Mouse (Mus musculus): ENCODE data around the gene Rgs6. TPM values are rescaled to one million over a fixed set of nuclear protein-coding genes. Genes with fewer than 3 reads are reported as not detected.

Gene Rgs6
- polyA plus RNA-seq, 1 experiment from 2014 or later, result 4.5 TPM

DNA sequence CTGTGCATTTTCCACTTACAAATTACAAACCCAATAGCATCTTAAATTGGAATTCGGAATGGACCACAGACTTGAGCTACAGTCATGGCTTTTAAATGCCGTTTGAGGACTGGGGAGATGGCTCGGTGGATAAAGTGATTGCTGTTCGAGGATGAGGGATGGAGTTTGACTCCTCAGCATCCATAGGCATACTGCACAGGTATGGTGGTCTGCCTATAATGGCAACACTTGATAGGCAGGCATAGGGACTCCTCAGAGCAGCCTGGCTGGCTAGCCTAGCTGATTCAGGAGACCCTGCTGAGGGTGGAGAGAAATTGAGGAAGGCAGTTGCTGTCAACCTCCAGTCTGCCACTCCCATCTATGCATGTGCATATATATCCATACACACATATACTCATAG is 188.6 kb downstream of the Rgs6 start:
- WGBS, result 86% methylated on average over 4 of the region's 4 CpGs
- ATAC-seq, result no peak

DNA sequence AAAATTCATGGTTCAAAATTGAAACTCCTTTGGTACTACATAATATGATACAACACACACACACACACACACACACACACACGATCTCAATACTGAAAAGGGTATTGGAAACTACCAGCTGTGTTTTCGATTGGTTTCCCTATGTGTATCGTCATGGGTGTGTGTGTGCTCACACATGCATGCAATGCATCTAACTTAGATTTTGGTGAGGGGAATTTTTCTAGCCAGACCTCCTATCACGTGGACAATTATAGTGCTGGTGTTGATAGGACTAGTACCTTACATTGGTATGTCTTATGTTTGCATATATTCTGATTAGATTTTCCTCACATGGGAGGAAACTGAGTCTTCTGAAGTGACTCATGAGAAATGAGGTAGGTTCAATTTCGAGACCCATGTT is 192.8 kb downstream of the Rgs6 start:
- no peaks in the 10 kb centered on the region for H3K4me1 ChIP-seq
- no peaks in the 10 kb centered on the region for H3K27me3 ChIP-seq
- no peak overlapping the region for H3K4me2 ChIP-seq
- no peak overlapping the region for H3K9ac ChIP-seq
- 92% methylated on average over 5 of the region's 5 CpGs for WGBS
- no peak overlapping the region for H3K27ac ChIP-seq
- no peaks in the 10 kb centered on the region for H3K36me3 ChIP-seq (ENCODE audit: poor library complexity, severe bottlenecking)
- ATAC-seq, result no peak
- no peaks in the 10 kb centered on the region for H3K9me3 ChIP-seq (replicated peaks)
- H3K4me3 ChIP-seq, result no peak overlapping the region

More for the DNA sequence above, 188.6 kb downstream of the Rgs6 start:
- Histone ChIP-seq H3K4me3 (no peak overlapping the region), H3K27ac (no peak overlapping the region), H3K36me3 (ENCODE audit: poor library complexity, severe bottlenecking) (no peaks in the 10 kb centered on the region), H3K9ac (no peak overlapping the region), H3K9me3 (replicated peaks) (no peaks in the 10 kb centered on the region), H3K27me3 (no peaks in the 10 kb centered on the region), H3K4me2 (no peak overlapping the region), H3K4me1 (no peaks in the 10 kb centered on the region)

DNA sequence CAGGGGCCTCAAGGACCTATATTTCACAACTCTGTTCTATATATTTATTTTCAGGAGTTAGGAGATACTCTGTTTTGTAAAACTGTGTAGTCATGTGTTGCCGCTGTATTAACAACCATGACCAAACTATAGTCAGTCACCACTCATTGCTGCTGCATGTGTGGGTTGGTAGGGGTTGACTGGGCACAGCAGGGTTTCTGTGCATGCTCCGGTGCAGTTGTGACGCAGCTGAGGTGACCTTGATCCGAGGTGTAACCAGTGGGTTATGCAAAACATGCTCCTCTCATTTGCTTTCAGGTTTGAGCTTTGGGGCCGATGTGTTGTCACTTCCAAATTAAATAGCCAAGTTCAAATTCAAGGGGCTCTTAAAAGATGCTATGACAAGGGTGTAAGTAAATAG is 193.3 kb downstream of the Rgs6 start:
- 81% methylated on average over 5 of the region's 5 CpGs for WGBS
- H3K4me3 ChIP-seq, result no peak overlapping the region
- no peaks in the 10 kb centered on the region for H3K36me3 ChIP-seq (ENCODE audit: poor library complexity, severe bottlenecking)
- H3K4me2 ChIP-seq, result no peak overlapping the region
- no peaks in the 10 kb centered on the region for H3K27me3 ChIP-seq
- H3K9me3 ChIP-seq (replicated peaks), result no peaks in the 10 kb centered on the region
- no peak for ATAC-seq
- H3K4me1 ChIP-seq, result no peaks in the 10 kb centered on the region
- no peak overlapping the region for H3K9ac ChIP-seq
- H3K27ac ChIP-seq, result no peak overlapping the region

DNA sequence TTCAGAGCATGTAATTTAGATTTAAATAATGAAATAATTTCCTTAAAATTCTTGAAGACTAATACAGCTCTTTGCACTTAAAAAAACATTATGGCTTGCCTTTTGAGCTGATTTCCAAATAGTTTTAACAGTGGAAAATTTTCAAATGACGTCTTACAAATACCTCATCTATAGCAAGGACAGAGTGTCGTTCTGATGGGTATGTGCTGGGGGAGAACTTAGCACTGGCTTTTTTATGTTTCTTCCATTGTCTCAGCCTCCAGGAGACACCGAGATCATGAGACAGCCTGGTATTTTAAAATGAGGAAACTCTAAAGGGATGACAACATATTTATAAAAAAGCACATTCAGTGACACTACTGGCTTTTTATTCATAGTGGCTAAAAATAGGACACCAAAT is 204.0 kb downstream of the Rgs6 start:
- Histone ChIP-seq H3K9me3 (replicated peaks) (no peaks in the 10 kb centered on the region), H3K4me1 (no peaks in the 10 kb centered on the region), H3K36me3 (ENCODE audit: poor library complexity, severe bottlenecking) (no peaks in the 10 kb centered on the region), H3K27me3 (no peaks in the 10 kb centered on the region), H3K4me3 (no peak overlapping the region), H3K9ac (no peak overlapping the region), H3K4me2 (no peak overlapping the region), H3K27ac (no peak overlapping the region)
- no peak for ATAC-seq
- WGBS, result 87% methylated on average over 3 of the region's 3 CpGs

DNA sequence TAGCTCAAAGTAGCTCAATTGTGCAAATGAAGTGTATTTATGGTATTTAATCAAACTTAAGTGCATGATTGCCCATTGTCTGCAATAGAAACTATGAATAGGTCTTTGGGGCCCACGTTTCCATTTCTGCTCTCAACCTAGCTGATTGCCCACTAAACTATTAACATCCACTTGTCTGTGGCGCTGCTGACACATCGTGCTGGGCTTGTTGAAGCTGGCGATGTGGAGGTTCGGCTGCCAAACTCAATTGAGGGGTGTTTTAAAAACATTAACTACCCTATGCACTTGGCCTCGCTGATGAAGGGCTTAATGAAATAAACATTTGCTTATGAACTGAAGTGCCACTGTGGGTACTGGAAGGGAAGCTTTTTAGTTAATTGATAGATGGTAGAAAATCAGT is 211.8 kb downstream of the Rgs6 start:
- no peaks in the 10 kb centered on the region for H3K36me3 ChIP-seq (ENCODE audit: poor library complexity, severe bottlenecking)
- no peak overlapping the region for H3K27ac ChIP-seq
- peak; percentile 73; the same call in 1 of the 2 replicates for ATAC-seq
- WGBS, result 54% methylated on average over 6 of the region's 6 CpGs
- H3K4me2 ChIP-seq, result no peak overlapping the region
- no peak overlapping the region for H3K4me3 ChIP-seq
- peaks cover 5% of the 10 kb centered on the region; the same call in 1 of the 2 replicates for H3K4me1 ChIP-seq
- H3K27me3 ChIP-seq, result no peaks in the 10 kb centered on the region
- no peaks in the 10 kb centered on the region for H3K9me3 ChIP-seq (replicated peaks)
- no peak overlapping the region for H3K9ac ChIP-seq

DNA sequence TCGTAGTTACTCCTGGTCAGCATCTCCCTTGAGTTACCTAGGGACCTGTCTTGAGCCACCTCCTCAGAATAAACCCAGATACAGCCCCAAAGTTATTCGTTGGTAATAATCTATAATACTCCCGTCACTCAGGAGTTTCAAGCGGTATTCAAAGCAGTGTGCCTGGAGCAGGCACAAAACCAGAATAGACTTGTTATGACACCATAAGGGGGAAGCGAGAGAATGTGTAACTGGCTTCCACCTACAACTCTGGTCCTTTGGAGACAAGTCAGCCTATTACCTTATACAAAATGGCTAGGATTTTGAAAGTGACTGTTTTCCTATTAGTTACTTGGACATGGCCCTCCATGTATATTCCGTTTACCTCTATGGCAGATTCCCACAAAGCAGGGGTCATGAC is 213.6 kb downstream of the Rgs6 start:
- Histone ChIP-seq H3K4me2 (no peak overlapping the region), H3K27me3 (no peaks in the 10 kb centered on the region), H3K9ac (no peak overlapping the region), H3K4me1 (peaks cover 5% of the 10 kb centered on the region; the same call in 1 of the 2 replicates), H3K4me3 (no peak overlapping the region), H3K9me3 (replicated peaks) (no peaks in the 10 kb centered on the region), H3K27ac (no peak overlapping the region), H3K36me3 (ENCODE audit: poor library complexity, severe bottlenecking) (no peaks in the 10 kb centered on the region)
- no peak for ATAC-seq
- WGBS, result 88% methylated on average over 6 of the region's 6 CpGs

DNA sequence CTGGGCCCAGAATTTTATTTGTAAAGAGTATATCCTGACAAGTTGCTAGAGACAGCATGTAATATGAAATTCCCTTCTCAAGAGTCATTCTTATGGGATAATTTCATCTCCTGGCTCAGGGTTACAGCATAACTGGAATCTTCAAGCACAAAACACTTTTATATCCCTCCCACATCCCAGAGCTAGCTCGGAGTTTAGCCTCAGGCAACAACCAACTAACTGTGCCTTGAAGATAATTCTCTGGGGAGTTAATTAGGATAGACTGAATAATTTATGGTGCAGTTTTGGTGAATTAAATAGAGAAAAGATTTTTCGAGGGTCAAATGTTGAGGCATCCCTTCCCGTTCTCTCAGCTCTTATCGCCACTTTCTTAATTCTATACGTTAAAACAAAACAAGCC is 214.6 kb downstream of the Rgs6 start:
- Histone ChIP-seq H3K9me3 (replicated peaks) (no peaks in the 10 kb centered on the region), H3K27me3 (no peaks in the 10 kb centered on the region), H3K27ac (no peak overlapping the region), H3K4me3 (no peak overlapping the region), H3K36me3 (ENCODE audit: poor library complexity, severe bottlenecking) (no peaks in the 10 kb centered on the region), H3K4me2 (no peak overlapping the region), H3K9ac (no peak overlapping the region), H3K4me1 (peaks cover 5% of the 10 kb centered on the region; the same call in 1 of the 2 replicates)
- ATAC-seq, result no peak
- 86% methylated on average over 5 of the region's 5 CpGs for WGBS

DNA sequence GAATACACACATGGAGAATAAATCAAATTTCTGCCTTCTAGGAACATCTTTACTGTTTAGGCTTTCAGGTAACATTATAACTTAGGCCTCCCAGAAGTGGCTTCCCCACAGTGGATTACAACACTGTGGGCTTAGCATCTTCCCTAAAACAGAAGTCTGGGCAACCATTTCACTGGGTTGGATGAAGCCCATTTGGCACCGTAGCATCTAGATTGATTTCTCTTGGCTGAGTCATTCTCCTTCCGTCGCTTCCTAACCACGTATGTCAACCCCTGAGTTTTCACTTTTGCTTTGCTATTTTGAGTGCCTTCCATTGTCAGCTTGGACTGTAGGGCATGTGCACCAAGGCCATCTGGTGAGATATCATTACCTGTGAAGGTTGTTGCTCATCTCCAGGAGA is 217.1 kb downstream of the Rgs6 start:
- Histone ChIP-seq H3K4me2 (no peak overlapping the region), H3K27me3 (no peaks in the 10 kb centered on the region), H3K27ac (no peak overlapping the region), H3K9me3 (replicated peaks) (no peaks in the 10 kb centered on the region), H3K4me1 (peaks cover 1% of the 10 kb centered on the region; the same call in 1 of the 2 replicates), H3K4me3 (no peak overlapping the region), H3K9ac (no peak overlapping the region), H3K36me3 (ENCODE audit: poor library complexity, severe bottlenecking) (no peaks in the 10 kb centered on the region)
- 94% methylated on average over 4 of the region's 4 CpGs for WGBS
- no peak for ATAC-seq

DNA sequence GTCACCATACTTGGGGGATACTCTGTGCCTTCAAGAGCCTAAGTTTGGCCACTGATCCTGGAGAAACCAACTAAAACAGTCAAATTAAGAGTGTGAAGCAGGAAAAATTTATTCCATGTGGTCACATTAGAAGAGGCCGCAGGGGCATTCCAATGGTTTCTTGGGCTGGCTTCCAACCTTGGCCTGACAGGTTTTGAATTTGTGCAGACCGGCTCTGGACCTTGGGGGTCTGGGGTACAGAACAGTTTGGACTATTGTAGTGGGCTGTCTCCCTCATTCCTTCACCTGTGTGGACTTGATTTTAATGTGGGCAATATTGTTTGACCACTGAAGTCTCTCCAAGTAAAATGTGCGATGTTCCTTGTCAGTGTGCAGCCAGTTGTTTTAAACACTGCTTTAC is 222.5 kb downstream of the Rgs6 start:
- H3K4me2 ChIP-seq, result no peak overlapping the region
- H3K9ac ChIP-seq, result no peak overlapping the region
- no peaks in the 10 kb centered on the region for H3K36me3 ChIP-seq (ENCODE audit: poor library complexity, severe bottlenecking)
- H3K4me1 ChIP-seq, result no peaks in the 10 kb centered on the region
- ATAC-seq, result no peak
- 95% methylated on average over 3 of the region's 3 CpGs for WGBS
- no peaks in the 10 kb centered on the region for H3K27me3 ChIP-seq
- H3K4me3 ChIP-seq, result no peak overlapping the region
- H3K27ac ChIP-seq, result no peak overlapping the region
- no peaks in the 10 kb centered on the region for H3K9me3 ChIP-seq (replicated peaks)

DNA sequence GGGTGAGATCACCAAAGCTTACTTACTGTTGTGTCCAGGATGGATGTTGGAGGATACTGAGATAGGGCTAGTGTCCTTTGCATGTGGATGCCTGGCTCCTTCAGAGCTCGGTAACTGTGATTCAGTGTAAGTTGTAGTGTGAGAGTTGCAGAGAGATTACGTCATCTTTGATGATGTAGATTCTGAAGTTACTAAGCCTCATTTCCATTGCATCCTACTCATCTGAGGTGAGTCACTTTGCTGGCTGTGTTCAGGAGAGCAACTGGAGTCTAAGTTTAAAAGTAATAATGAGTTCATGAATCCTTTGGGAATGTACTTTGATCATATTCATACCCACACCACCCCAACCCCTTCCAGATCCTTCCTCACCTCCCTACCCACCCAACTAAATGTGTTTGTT is 227.9 kb downstream of the Rgs6 start:
- H3K27ac ChIP-seq, result no peak overlapping the region
- no peaks in the 10 kb centered on the region for H3K9me3 ChIP-seq (replicated peaks)
- no peaks in the 10 kb centered on the region for H3K4me1 ChIP-seq
- H3K4me3 ChIP-seq, result no peak overlapping the region
- H3K9ac ChIP-seq, result no peak overlapping the region
- H3K27me3 ChIP-seq, result no peaks in the 10 kb centered on the region
- ATAC-seq, result no peak
- H3K36me3 ChIP-seq (ENCODE audit: poor library complexity, severe bottlenecking), result no peaks in the 10 kb centered on the region
- H3K4me2 ChIP-seq, result no peak overlapping the region
- WGBS, result 92% methylated on average over 2 of the region's 2 CpGs

DNA sequence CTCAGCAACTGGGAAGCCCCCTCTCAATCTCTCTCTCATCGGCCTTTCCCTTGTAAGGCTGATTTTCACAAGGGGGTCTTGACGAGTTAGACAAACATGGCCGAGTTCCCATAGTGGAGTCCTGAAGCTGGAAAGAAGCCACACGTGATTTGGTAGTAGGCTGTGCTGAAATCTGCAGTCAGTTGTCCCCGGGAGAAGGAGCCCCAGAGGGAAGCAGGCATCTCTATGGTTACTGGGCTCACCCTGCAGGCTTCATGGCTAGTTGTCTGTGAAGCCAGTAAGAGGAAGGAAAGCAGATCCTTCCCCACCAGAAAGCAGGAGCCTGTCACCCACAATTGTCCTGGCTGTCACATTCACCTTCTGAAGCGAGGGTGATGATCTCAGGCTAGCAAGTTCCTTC is 231.2 kb downstream of the Rgs6 start:
- Histone ChIP-seq H3K27ac (no peak overlapping the region), H3K4me1 (no peaks in the 10 kb centered on the region), H3K9me3 (replicated peaks) (no peaks in the 10 kb centered on the region), H3K36me3 (ENCODE audit: poor library complexity, severe bottlenecking) (no peaks in the 10 kb centered on the region), H3K4me3 (no peak overlapping the region), H3K4me2 (no peak overlapping the region), H3K9ac (no peak overlapping the region), H3K27me3 (no peaks in the 10 kb centered on the region)
- no peak for ATAC-seq
- WGBS, result 72% methylated on average over 6 of the region's 6 CpGs

DNA sequence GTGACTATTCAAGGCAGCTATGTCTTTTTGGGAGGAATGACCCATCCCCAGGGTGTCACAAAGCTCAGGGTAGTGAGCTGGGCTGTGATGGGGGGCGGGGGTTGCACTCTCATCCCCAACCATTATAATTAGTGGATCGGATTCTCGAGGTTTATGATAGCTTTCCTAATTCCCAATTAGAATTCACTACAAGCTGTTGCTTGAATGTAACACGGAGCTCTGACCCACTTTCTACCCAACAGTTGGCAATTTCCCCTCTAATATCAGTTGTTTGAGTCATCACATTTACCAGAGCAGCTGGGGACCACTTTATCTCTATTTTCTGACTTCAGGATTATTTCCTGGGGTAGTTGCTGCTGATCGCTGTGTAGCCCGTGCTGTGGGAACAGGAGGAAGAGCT is 231.9 kb downstream of the Rgs6 start:
- Histone ChIP-seq H3K36me3 (ENCODE audit: poor library complexity, severe bottlenecking) (no peaks in the 10 kb centered on the region), H3K27me3 (no peaks in the 10 kb centered on the region), H3K4me1 (no peaks in the 10 kb centered on the region), H3K4me3 (no peak overlapping the region), H3K9me3 (replicated peaks) (no peaks in the 10 kb centered on the region), H3K9ac (no peak overlapping the region), H3K27ac (no peak overlapping the region), H3K4me2 (no peak overlapping the region)
- no peak for ATAC-seq
- 81% methylated on average over 6 of the region's 6 CpGs for WGBS

DNA sequence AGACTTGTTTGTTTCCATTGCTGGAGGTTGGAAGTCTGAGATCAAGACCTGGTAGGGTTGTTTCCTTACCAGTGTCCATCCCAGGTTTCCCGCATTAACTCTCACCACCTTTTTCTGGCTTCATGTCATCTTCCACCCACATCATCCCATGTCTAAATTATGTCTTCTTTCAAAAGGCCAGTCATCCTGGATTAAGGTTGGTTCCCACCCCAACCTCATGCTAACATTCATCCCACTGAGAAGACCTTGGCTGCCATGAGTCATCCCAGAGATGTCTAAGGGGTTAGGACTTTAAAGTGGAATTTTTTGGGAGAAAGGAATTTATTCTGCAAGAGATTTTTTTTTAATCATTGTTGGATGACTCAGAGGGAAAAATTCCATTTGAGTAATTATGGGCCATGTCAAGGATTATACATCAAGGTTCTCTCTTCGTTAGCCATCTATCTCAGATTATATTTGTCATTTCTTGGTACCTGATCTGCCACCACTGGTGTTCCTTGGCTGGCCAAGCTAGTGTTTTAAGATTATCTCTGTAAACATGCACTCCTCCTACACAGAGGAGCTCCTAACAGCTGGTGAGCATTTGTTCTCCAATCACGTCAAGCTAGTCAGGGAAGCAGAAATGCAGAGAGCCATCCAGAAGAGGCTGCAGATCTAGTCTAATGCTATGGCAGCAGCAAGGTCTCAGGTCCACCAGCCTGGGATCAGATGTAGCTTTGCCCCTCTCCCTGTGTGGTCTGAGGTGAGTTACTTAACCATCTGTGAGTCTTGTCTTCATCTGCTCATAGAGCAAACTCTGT is 234.9 kb downstream of the Rgs6 start:
- 90% methylated on average over 3 of the region's 3 CpGs for WGBS
- H3K4me3 ChIP-seq, result no peak overlapping the region
- no peak for ATAC-seq
- no peaks in the 10 kb centered on the region for H3K9me3 ChIP-seq (replicated peaks)
- no peak overlapping the region for H3K4me2 ChIP-seq
- no peaks in the 10 kb centered on the region for H3K27me3 ChIP-seq
- no peak overlapping the region for H3K27ac ChIP-seq
- no peak overlapping the region for H3K9ac ChIP-seq
- no peaks in the 10 kb centered on the region for H3K36me3 ChIP-seq (ENCODE audit: poor library complexity, severe bottlenecking)
- 0 out of 2 replicates have a peak, but pooled peaks cover 2% of the 10 kb centered on the region for H3K4me1 ChIP-seq

All from forebrain, embryonic 13.5 days (tissue).